Mouse (Mus musculus) adrenal gland, postnatal 14 days (tissue): ENCODE measurements at regions not wholly inside any gene's neighbourhood (a gene's known extent, or its start where the extent isn't known, plus 50 kb on each side); places are given as distances from the start of the nearest gene placed in this dataset.

Experiments used
- DNase-seq: peaks from one replicate; pipeline ENCODE4 v3.0.0; 2021; ENCODE audit warnings: mixed read lengths

DNA sequence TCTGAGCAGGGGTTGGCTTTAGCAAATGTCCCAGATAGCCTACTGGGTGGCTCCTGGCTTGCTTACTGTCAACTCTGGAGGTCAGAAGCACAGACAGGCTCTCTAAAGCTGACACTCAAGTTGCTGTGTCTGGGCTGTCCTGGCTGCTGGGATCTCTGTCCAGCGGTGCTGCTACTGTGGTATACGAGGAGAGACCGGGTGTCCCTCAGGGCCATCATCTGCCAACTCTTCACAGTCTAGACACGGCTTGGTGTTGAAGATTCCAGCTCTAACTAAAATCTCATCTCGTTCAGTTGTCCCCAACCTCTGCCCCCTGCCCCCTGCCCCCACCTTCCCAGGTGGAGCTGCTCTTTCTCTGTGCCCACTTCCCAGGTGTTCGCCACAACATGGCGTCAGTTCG lies 577.1 kb upstream of the Gm19410 start:
- DNase-seq = no peak

DNA sequence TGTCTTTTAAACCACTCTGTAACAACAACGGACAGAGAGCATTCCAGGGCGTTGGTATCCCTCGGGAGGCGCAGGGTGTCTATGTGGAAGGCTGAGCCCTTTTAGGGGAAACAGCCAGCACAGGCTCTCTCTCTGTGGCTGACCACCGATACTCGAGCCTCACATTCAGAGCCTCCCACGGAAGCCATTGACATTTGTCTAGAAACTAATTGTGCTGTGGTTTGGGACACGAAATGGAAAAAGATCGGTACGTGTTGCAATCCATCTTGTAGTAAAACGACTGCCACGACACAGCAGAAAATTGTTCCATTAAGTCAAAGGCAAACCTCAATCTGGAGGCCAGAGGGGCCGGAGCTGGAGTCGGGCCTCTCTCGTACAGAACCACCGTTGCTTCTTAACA lies 575.9 kb upstream of the Gm19410 start:
- no peak for DNase-seq

- DNase-seq = no peak
Observed at GRCm38 (mm10) chr8:35192515-35192914, 573.1 kb upstream of the Gm19410 start.

- peak; percentile 48 for DNase-seq
Observed at GRCm38 (mm10) chr8:35193771-35194170, 571.8 kb upstream of the Gm19410 start.

- DNase-seq = peak; percentile 17
Observed at GRCm38 (mm10) chr8:35196189-35196588, 569.4 kb upstream of the Gm19410 start.

- DNase-seq = no peak
Observed at GRCm38 (mm10) chr8:35198766-35199165, 566.8 kb upstream of the Gm19410 start.

GRCm38 (mm10) chr8:35201416-35201815 lies 564.2 kb upstream of the Gm19410 start:
- DNase-seq = peak; percentile 45

DNA sequence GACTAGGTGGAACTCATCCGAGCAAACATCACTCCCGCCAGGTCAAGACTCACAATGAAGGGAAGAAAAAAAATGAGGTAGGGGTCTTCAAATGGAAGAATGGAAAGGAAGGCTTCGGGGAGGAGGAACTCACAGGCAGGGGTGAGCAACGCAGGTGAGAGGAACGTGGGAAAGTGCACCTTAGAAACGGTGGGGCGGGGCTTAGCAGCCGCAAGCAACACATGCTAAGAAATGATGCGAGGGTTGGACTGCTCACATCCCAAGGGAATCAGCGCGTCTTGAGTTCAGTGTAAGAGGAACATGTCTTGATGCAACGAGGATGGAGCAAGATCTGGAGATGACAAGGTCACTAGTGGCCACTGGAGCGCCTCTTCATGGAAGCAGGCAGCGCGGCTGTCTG lies 560.6 kb upstream of the Gm19410 start:
- DNase-seq = peak; percentile 16

DNA sequence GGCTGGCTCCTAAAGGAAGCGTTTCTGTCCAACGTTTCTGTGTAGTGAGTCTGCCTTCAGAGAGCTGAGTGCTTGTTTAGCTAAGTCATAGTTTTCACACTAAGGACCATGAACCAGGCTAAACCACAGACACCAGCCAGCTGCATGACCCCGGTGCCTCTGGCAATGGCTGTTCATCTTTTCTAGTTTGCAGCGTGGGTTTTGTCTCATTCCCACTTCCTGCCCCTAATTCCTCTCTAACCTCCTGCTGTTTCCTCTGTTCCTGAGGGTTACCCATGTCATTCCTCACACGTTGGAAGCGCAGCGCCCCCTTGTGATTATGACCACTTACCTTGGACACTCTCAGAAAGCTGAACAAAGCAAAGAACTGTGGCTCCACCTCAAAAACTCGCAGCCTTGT lies 560.1 kb upstream of the Gm19410 start:
- peak; percentile 84 for DNase-seq

DNA sequence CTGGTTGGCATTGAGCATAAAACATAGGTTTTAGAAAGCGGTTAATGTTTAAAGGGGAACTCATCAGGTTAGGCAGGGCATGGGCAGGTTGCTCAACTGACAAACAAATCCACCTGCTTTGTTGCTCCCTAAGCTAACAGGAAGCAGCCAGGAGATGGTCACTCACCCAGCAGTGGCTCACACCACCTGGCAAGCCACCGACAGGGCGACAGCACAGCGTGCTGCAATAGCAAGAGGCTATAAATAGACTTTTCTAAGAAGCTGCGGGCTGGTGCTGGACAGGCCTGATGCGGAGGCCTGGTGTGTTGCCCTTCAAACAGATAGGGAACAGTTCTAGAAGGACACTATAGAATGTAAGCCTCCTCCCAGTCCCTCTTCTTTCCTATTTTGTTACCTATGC lies 559.3 kb upstream of the Gm19410 start:
- DNase-seq = peak; percentile 66

GRCm38 (mm10) chr8:35208357-35208756 lies 557.2 kb upstream of the Gm19410 start:
- no peak for DNase-seq

DNA sequence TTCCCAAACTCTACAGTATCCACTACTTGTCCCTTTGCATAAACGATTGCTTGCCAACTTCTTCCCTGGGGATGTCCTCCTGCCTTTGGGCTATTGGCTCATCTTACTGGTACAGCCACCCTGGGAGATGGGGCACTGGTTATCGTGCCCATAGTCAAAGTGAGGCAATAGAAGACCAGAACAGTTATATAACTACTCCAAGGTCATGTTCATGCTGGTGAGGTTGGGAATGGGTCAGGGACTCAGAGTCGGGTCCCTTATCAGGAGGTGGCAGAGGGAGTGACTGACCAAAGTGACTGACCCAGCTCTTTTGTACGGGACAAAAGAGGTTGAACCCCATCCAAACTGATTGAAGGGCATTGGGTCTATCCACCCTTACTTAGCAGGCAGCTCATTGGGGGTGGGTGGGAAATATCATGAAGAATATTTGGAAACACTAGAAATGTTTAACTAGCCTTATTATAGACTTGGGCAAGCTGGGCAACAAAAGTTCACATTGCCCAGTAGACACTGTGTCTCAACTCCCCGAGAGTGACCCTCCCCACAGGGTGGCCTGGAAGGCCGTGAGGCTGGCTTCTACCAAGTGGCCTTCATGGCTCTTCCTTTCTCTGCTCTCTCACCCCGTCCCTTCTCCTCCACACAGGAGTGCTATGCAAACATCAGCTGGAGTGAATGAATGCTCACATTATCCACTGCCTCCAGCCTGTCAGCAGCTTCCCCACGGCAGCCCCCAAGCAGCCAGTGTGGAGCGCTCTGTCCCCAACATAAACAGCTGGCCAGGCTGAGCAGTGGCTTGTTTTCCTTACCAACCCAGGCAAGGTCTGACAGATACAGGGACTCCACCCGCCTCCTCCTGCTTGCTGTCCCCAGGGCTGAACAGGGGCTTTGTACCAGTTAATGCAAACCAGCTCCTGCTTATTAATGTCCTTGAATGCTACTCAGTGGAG lies 553.8 kb upstream of the Gm19410 start:
- DNase-seq = peak; percentile 75

- peak; percentile 26 for DNase-seq
Observed at GRCm38 (mm10) chr8:35213515-35213914, 552.1 kb upstream of the Gm19410 start.

DNA sequence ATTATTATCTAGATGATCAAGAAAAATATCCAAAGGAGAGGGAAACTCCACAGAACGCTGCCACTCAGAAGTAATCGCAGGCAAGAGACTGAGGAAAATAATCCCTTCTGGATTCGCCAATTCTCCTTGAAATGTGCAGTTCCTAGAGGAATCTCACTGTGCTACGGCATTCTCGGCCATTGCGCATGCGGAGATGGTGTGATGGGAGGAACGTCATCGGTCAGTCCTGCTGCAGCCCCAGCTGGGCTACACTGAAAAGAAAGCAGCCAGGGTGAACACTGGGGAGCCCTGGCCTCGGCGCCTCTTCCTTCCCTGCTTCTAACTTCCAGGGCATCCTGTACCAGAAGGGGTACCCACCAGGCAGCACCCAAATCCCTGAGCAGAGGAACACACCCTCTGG lies 548.0 kb upstream of the Gm19410 start:
- DNase-seq = no peak

- peak; percentile 69 for DNase-seq
Observed at GRCm38 (mm10) chr8:35218327-35218726, 547.3 kb upstream of the Gm19410 start.

DNA sequence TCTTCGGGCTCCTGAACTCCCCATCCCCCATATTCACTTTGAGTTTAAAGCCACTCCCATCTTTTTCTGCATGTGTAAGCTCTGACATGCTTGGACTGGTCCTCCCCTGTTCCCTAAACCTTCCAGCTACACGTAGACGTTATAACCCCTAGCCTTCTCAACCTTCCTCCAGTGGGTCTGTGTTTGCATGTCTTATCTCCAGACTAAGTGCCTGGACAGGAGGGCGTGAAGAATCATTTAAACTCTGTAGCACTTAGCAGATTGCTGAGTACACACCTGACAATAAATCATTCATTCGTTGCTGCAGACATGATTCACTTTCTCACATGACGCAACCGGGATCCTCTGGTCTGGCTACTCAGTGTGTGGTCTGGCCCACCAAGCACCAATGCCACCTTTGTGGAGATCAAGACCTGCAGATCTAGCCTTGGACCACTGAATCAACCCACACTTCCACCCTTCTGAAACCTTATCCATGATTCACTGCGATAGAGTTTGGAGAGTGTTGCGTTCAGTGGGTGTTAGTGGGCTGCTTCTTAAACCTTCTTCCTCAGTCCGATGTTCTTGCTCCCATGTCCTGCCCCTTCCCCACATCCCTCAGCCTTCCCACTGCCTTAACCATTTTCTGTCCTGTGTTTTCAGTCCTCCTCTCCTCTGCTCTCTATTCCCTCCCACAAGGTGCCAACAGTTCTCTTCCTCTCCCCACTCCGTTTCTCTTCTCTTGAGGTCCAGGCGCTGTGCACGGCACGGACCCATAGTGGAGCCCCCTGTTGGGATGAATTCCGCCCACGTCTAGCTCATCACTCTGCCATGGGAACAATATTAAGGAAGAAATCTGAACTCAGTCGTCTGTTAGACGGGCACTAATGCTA lies 541.3 kb upstream of the Gm19410 start:
- DNase-seq = no peak

DNA sequence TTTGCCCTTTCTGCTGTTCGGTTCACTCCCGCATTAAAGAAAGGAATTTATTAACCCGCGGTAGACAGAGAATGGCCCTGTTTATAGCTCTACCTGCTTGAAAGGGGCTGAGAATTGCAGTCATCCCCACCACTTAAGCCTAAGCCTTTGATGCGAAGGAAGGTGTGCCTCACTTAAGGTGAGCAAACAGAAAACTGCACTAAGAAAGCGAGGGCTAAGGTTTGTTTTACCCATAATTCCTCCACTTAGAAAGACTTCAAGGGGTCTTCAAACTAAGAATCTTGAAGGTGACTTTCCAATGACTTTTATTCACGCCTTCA lies 540.7 kb upstream of the Gm19410 start:
- DNase-seq = no peak

DNA sequence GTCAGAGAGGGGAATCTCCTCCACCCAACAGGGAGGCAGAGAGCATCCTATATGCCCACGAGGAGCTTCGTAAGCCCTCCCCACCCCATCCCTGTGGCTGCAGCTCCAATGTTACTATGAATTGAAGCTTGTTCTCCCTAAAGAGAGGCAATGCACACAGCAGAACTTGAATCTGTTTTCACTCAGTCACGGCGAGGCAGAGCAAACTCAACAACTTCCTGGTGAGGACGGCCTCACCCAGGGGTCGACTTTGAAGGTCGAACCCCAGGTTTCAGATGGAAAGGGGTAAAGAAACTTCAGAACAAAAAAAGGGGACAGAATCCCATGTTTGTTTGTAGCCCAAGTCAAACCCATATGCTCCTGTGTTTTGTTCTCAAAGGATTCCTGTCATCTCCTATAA lies 538.5 kb upstream of the Gm19410 start:
- DNase-seq = no peak

DNA sequence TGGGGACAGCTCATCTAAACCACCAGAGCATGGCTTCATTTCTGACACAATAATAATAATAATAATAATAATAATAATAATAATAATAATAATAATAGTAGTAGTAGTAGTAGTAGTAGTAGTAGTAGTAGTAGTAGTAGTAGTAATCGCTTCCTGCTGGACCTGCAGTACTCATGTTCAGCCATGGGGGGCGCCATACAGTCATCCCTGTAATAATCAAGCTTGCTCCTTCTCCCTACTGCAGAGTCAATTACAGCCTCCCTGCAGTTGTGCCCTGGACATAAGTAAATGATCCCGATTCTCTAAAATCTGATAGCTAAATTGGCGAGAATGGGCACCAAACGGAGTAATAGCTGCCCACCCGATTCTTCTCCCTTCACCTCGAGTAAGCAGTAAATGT lies 537.1 kb upstream of the Gm19410 start:
- peak; percentile 31 for DNase-seq

- DNase-seq = no peak
Observed at GRCm38 (mm10) chr8:35233520-35234186, 531.9 kb upstream of the Gm19410 start.

GRCm38 (mm10) chr8:35234436-35234835 lies 531.2 kb upstream of the Gm19410 start:
- no peak for DNase-seq

- no peak for DNase-seq
Observed at GRCm38 (mm10) chr8:35235815-35236509, 529.6 kb upstream of the Gm19410 start.
